In genomic region chr1:63768112-63768511, GRCm38 (mm10) we compare ENCODE assay signal across 18 mouse cellular contexts. TPM values are rescaled to one million over a fixed set of nuclear protein-coding genes. Genes with fewer than 3 reads are reported as not detected.
DNase-seq lines count a peak whose midpoint lies in the region; ATAC-seq lines count a peak whose summit lies in the region.
"Had no signal": no experiment of that assay in that cellular context is flagged by ENCODE, and none has a peak within 500 bp of the region (broad histone marks: within the 10 kb centered on the region; RNA-seq: fewer than 3 reads in every experiment).

No protein-coding gene starts in this region.

- no peaks in the 10 kb centered on the region for H3K9me3 ChIP-seq in kidney, embryonic 16.5 days (ENCODE audit: low read length)
- H3K9me3 ChIP-seq: G1E; neural tube, embryonic 15.5 days had no signal

- H3K9ac ChIP-seq in kidney, embryonic 16.5 days (replicated peaks; ENCODE audit: low read length), result no peak overlapping the region
- H3K9ac ChIP-seq: neural tube, embryonic 15.5 days had no signal

- WGBS in kidney, embryonic 16.5 days, result 48% methylated on average over 8 of the region's 8 CpGs

- peak; percentile 28 for DNase-seq in cerebellum, adult 9-10 months
- no peak for DNase-seq in cerebellum, adult 11-12 months
- DNase-seq in kidney, adult 9 months, result no peak
- DNase-seq in cerebellum, postnatal 25 days, result peak; percentile 21 to 47
- peak; percentile 10 to 20 for DNase-seq in kidney, postnatal 4 days
- DNase-seq in T-cell, adult 2 months (ENCODE audit: low spot score), result no peak
- DNase-seq in adrenal gland, adult 2 months, result no peak
- DNase-seq: heart, adult 2 months; lung, postnatal 14 days; thymus, adult 2 months had no signal

- peaks cover 4% of the 10 kb centered on the region; the same call in 1 of the 2 replicates for H3K4me1 ChIP-seq in kidney, embryonic 16.5 days (ENCODE audit: insufficient read depth, low read length)

- H3K36me3 ChIP-seq in kidney, embryonic 16.5 days (ENCODE audit: insufficient read depth, low read length), result no peaks in the 10 kb centered on the region
- H3K36me3 ChIP-seq: G1E; neural tube, embryonic 15.5 days had no signal

- no peak overlapping the region for H3K4me2 ChIP-seq in kidney, embryonic 16.5 days (replicated peaks; ENCODE audit: low read depth, low read length)
- H3K4me2 ChIP-seq: neural tube, embryonic 15.5 days had no signal

- H3K27me3 ChIP-seq in kidney, embryonic 16.5 days (ENCODE audit: insufficient read depth, low read length), result no peaks in the 10 kb centered on the region
- H3K27me3 ChIP-seq: neural tube, embryonic 15.5 days had no signal

- H3K27ac ChIP-seq in kidney, embryonic 16.5 days (ENCODE audit: low read length), result 0 out of 2 replicates have a peak overlapping the region, but pooled peaks have one; percentile 15
- H3K27ac ChIP-seq: heart, adult 2 months; layer of hippocampus, adult 2 months; neural tube, embryonic 15.5 days had no signal

- no peak overlapping the region for H3K4me3 ChIP-seq in kidney, embryonic 16.5 days (ENCODE audit: low read length)
- H3K4me3 ChIP-seq: heart, adult 2 months; layer of hippocampus, adult 2 months; neural tube, embryonic 15.5 days had no signal

- no peak for ATAC-seq in kidney, embryonic 16.5 days (ENCODE audit: low FRiP score, low TSS enrichment)
- ATAC-seq: midbrain, embryonic 16.5 days had no signal

RNA-seq across cellular contexts. Expression of gene 4933402D24Rik, which starts 1.0 kb away (rescaled TPM):
- polyA plus RNA-seq in kidney, embryonic 16.5 days (2015; fragmentation: Nextera tagmentation; extraction: Ambion mirVana), result not detected in 2 replicates
- total RNA-seq in adrenal gland, adult 2 months (2021), result not detected
- polyA plus RNA-seq in adrenal gland, adult 2 months (2012; rRNA removed), result not detected in 2 replicates
- total RNA-seq: adrenal gland, adult 18-20 months; heart, adult 2 months; hematopoietic stem cell, adult 5-6 weeks; layer of hippocampus, adult 2 months had no signal
- polyA plus RNA-seq: G1E; heart, adult 2 months; small intestine, adult 2 months; thymus, adult 2 months had no signal

RNA-seq across cellular contexts. Expression of gene Fastkd2, which starts 37.7 kb away (rescaled TPM):
- polyA plus RNA-seq in kidney, embryonic 16.5 days (2015; fragmentation: Nextera tagmentation; extraction: Ambion mirVana), result 54.8 and 59.8 TPM in 2 replicates
- 10 to 100 TPM; 19.1 to 23.9 TPM for total RNA-seq in adrenal gland, adult 2 months (2021)
- 0.57 and 0.78 TPM in 2 replicates for polyA plus RNA-seq in adrenal gland, adult 2 months (2012; rRNA removed)

RNA-seq across cellular contexts. Expression of gene Mdh1b, which starts 38.0 kb away (rescaled TPM):
- polyA plus RNA-seq in kidney, embryonic 16.5 days (2015; fragmentation: Nextera tagmentation; extraction: Ambion mirVana), result 0.10 and 0.11 TPM in 2 replicates
- under 1 TPM in 1 of 2 experiments, not detected in 1; 0.17 TPM for total RNA-seq in adrenal gland, adult 2 months (2021)
- not detected in 2 replicates for polyA plus RNA-seq in adrenal gland, adult 2 months (2012; rRNA removed)
- total RNA-seq: heart, adult 2 months; hematopoietic stem cell, adult 5-6 weeks had no signal
- polyA plus RNA-seq: G1E; small intestine, adult 2 months; thymus, adult 2 months had no signal

Comparison
In these comparisons a context has a peak if more than half of its experiments do, and no peak if none do; other contexts are left out.
1. DNase-seq: peak in cerebellum, adult 9-10 months (single experiment), cerebellum, postnatal 25 days (2 of 2) and kidney, postnatal 4 days (2 of 2); none in cerebellum, adult 11-12 months (single experiment), kidney, adult 9 months (single experiment), T-cell, adult 2 months (single experiment) and adrenal gland, adult 2 months (single experiment).
2. RNA of gene Fastkd2, which starts 37.7 kb away (polyA plus RNA-seq): 54.8 to 59.8 TPM in kidney, embryonic 16.5 days; 0.57 to 0.78 TPM in adrenal gland, adult 2 months; every median in the first group is over 10 times any median in the second.